Mouse (Mus musculus) gonadal fat pad, adult 2 months (tissue): Measurements from ENCODE around the gene Zbtb37. TPM values are rescaled to one million over a fixed set of nuclear protein-coding genes. Genes with fewer than 3 reads are reported as not detected.
A peak's percentile ranks its signal among the peaks of the same experiment; 100 is the strongest.
"Not testable (repeated sequence)": the region's sequence is repeated elsewhere in the genome, so short reads cannot be mapped to it uniquely, and the experiment has no call there.

Experiments
- DNase-seq: peaks from one replicate; pipeline ENCODE4 v3.0.0-alpha.2; 2012; ENCODE audit warnings: low read depth
- polyA plus RNA-seq: library from polyadenylated mRNA; depleted of rRNA; stranded (reverse); fragments of >200 nt; gene quantifications from 2 replicates; pipeline ENCODE4 v1.2.3, GENCODE M21; 2012

Gene Zbtb37
- polyA plus RNA-seq, 1 experiment = 3.0 TPM

GRCm38 (mm10) chr1:161032345-161032744, 2.3 kb downstream of the Zbtb37 start:
- no peak for DNase-seq

GRCm38 (mm10) chr1:161031881-161032280, 2.8 kb downstream of the Zbtb37 start:
- DNase-seq = no peak

- no peak for DNase-seq
Measured at GRCm38 (mm10) chr1:161030058-161030457, 4.6 kb downstream of the Zbtb37 start.

- DNase-seq = not testable (repeated sequence)
Measured at GRCm38 (mm10) chr1:161028427-161028826, 6.2 kb downstream of the Zbtb37 start.

- no peak for DNase-seq
Measured at GRCm38 (mm10) chr1:161027196-161027595, 7.5 kb downstream of the Zbtb37 start.

GRCm38 (mm10) chr1:161025410-161026210, 9.0 kb downstream of the Zbtb37 start:
- no peak for DNase-seq

GRCm38 (mm10) chr1:161020051-161020450, 14.6 kb downstream of the Zbtb37 start:
- no peak for DNase-seq

- no peak for DNase-seq
Measured at GRCm38 (mm10) chr1:161016378-161016777, 18.3 kb downstream of the Zbtb37 start.

GRCm38 (mm10) chr1:161010436-161010835, 24.2 kb downstream of the Zbtb37 start:
- DNase-seq = no peak

GRCm38 (mm10) chr1:161008038-161008437, 26.6 kb downstream of the Zbtb37 start:
- no peak for DNase-seq

- no peak for DNase-seq
Measured at GRCm38 (mm10) chr1:161006471-161006870, 28.2 kb downstream of the Zbtb37 start.

GRCm38 (mm10) chr1:161005526-161005925, 29.1 kb downstream of the Zbtb37 start:
- no peak for DNase-seq

- DNase-seq = no peak
Measured at GRCm38 (mm10) chr1:161004942-161005341, 29.7 kb downstream of the Zbtb37 start.

GRCm38 (mm10) chr1:160993851-160994250, 40.8 kb downstream of the Zbtb37 start:
- no peak for DNase-seq

- DNase-seq = no peak
Measured at GRCm38 (mm10) chr1:160989395-160989794, 45.3 kb downstream of the Zbtb37 start.

GRCm38 (mm10) chr1:160986881-160987635, 47.6 kb downstream of the Zbtb37 start:
- no peak for DNase-seq

GRCm38 (mm10) chr1:160985477-160985876, 49.2 kb downstream of the Zbtb37 start:
- DNase-seq = no peak

GRCm38 (mm10) chr1:160984731-160985130, 49.9 kb downstream of the Zbtb37 start:
- DNase-seq = not testable (repeated sequence)

- peak; percentile 59 for DNase-seq
Measured at GRCm38 (mm10) chr1:160982887-160983286, 51.8 kb downstream of the Zbtb37 start.

GRCm38 (mm10) chr1:160981337-160981736, 53.3 kb downstream of the Zbtb37 start:
- no peak for DNase-seq

- DNase-seq = no peak
Measured at GRCm38 (mm10) chr1:160980537-160981234, 54.0 kb downstream of the Zbtb37 start.

- DNase-seq = no peak
Measured at GRCm38 (mm10) chr1:160980021-160980420, 54.6 kb downstream of the Zbtb37 start.
